ENCODE assay signal across 12 mouse cellular contexts in genomic region chr7:63940321-63940720, GRCm38 (mm10). TPM values are rescaled to one million over a fixed set of nuclear protein-coding genes. Genes with fewer than 3 reads are reported as not detected.
DNase-seq lines count a peak whose midpoint lies in the region; ATAC-seq lines count a peak whose summit lies in the region.
"Had no signal": no experiment of that assay in that cellular context is flagged by ENCODE, and none has a peak within 500 bp of the region (broad histone marks: within the 10 kb centered on the region; RNA-seq: fewer than 3 reads in every experiment).

No protein-coding gene starts in this region.

- H3K27me3 ChIP-seq in heart, embryonic 16.5 days (ENCODE audit: control insufficient read depth, insufficient read depth, low read length), result no peaks in the 10 kb centered on the region
- H3K27me3 ChIP-seq in neural tube, embryonic 13.5 days, result no peaks in the 10 kb centered on the region
- H3K27me3 ChIP-seq in hindbrain, embryonic 16.5 days (replicated peaks; ENCODE audit: control insufficient read depth, insufficient read depth, low read length), result no peaks in the 10 kb centered on the region
- H3K27me3 ChIP-seq in stomach, embryonic 15.5 days (replicated peaks), result no peaks in the 10 kb centered on the region

- WGBS in heart, embryonic 16.5 days, result 89% methylated on average over 5 of the region's 5 CpGs
- 94% methylated on average over 5 of the region's 5 CpGs for WGBS in neural tube, embryonic 13.5 days
- WGBS in hindbrain, embryonic 16.5 days, result 93% methylated on average over 5 of the region's 5 CpGs
- WGBS in stomach, embryonic 15.5 days, result 94% methylated on average over 5 of the region's 5 CpGs

- ATAC-seq in heart, embryonic 16.5 days (replicated peaks; ENCODE audit: extremely low read depth, insufficient read depth, low FRiP score), result no peak
- ATAC-seq in neural tube, embryonic 13.5 days (ENCODE audit: low read depth), result no peak
- ATAC-seq in hindbrain, embryonic 16.5 days, result no peak
- ATAC-seq in stomach, embryonic 15.5 days (ENCODE audit: insufficient read depth, low FRiP score, low read depth), result no peak

- no peak for DNase-seq in heart, adult 8-10 months (ENCODE audit: low spot score)
- no peak for DNase-seq in neural tube, embryonic 10.5 days (ENCODE audit: extremely low spot score, low spot score)
- DNase-seq in B cell, adult 2 months, result no peak
- DNase-seq in embryo, embryonic 10.5 days (ENCODE audit: low spot score), result no peak

- H3K4me2 ChIP-seq in heart, embryonic 16.5 days (ENCODE audit: low read depth, low read length), result no peak overlapping the region
- H3K4me2 ChIP-seq in neural tube, embryonic 13.5 days, result no peak overlapping the region
- H3K4me2 ChIP-seq in hindbrain, embryonic 16.5 days (ENCODE audit: low read length), result no peak overlapping the region
- no peak overlapping the region for H3K4me2 ChIP-seq in stomach, embryonic 15.5 days

- H3K36me3 ChIP-seq in heart, embryonic 16.5 days (ENCODE audit: control insufficient read depth, insufficient read depth), result no peaks in the 10 kb centered on the region
- H3K36me3 ChIP-seq in neural tube, embryonic 13.5 days, result no peaks in the 10 kb centered on the region
- H3K36me3 ChIP-seq in hindbrain, embryonic 16.5 days (ENCODE audit: control insufficient read depth, insufficient read depth, low read length), result no peaks in the 10 kb centered on the region
- H3K36me3 ChIP-seq in stomach, embryonic 15.5 days, result no peaks in the 10 kb centered on the region

- H3K9me3 ChIP-seq in heart, embryonic 16.5 days (replicated peaks; ENCODE audit: control insufficient read depth, low read length), result no peaks in the 10 kb centered on the region
- H3K9me3 ChIP-seq in neural tube, embryonic 13.5 days, result no peaks in the 10 kb centered on the region
- no peaks in the 10 kb centered on the region for H3K9me3 ChIP-seq in hindbrain, embryonic 16.5 days (ENCODE audit: control insufficient read depth, low read length)
- H3K9me3 ChIP-seq in stomach, embryonic 15.5 days, result no peaks in the 10 kb centered on the region

- H3K4me3 ChIP-seq in heart, embryonic 16.5 days (ENCODE audit: low read length), result no peak overlapping the region
- no peak overlapping the region for H3K4me3 ChIP-seq in neural tube, embryonic 13.5 days
- no peak overlapping the region for H3K4me3 ChIP-seq in hindbrain, embryonic 16.5 days (ENCODE audit: low read length)
- H3K4me3 ChIP-seq in stomach, embryonic 15.5 days (replicated peaks), result no peak overlapping the region

- peaks cover 10% of the 10 kb centered on the region for H3K4me1 ChIP-seq in heart, embryonic 16.5 days (ENCODE audit: control insufficient read depth, insufficient read depth, low read length)
- peaks cover 22% of the 10 kb centered on the region for H3K4me1 ChIP-seq in neural tube, embryonic 13.5 days (replicated peaks)
- peaks cover 10% of the 10 kb centered on the region for H3K4me1 ChIP-seq in hindbrain, embryonic 16.5 days (ENCODE audit: control insufficient read depth, insufficient read depth, low read depth, low read length)
- peaks cover 9% of the 10 kb centered on the region; the same call in 1 of the 2 replicates for H3K4me1 ChIP-seq in stomach, embryonic 15.5 days

- H3K9ac ChIP-seq in heart, embryonic 16.5 days (ENCODE audit: low read length), result no peak overlapping the region
- no peak overlapping the region for H3K9ac ChIP-seq in neural tube, embryonic 13.5 days
- H3K9ac ChIP-seq in hindbrain, embryonic 16.5 days (ENCODE audit: low read depth, low read length), result no peak overlapping the region
- H3K9ac ChIP-seq in stomach, embryonic 15.5 days, result no peak overlapping the region

- peak overlapping the region; percentile 100 for H3K27ac ChIP-seq in heart, embryonic 16.5 days (ENCODE audit: low read length)
- H3K27ac ChIP-seq in neural tube, embryonic 13.5 days (replicated peaks), result peak overlapping the region; percentile 98
- H3K27ac ChIP-seq in hindbrain, embryonic 16.5 days (ENCODE audit: low read depth, low read length), result peak overlapping the region; percentile 6; the same call in 1 of the 2 replicates
- H3K27ac ChIP-seq in stomach, embryonic 15.5 days, result peak overlapping the region; percentile 98

RNA-seq across cellular contexts. Expression of gene Klf13, which starts 1.6 kb away (rescaled TPM):
- 24.2 and 26.7 TPM in 2 replicates for polyA plus RNA-seq in heart, embryonic 16.5 days (2015; fragmentation: Nextera tagmentation; extraction: Ambion mirVana)
- total RNA-seq in heart, adult 8-10 months (2022), result 10 to 100 TPM; 39.6 to 53.1 (median 47.7) TPM
- 28.1 and 32.5 TPM in 2 replicates for polyA plus RNA-seq in neural tube, embryonic 13.5 days (2015; fragmentation: Nextera tagmentation; extraction: Ambion mirVana)
- 22.1 and 23.9 TPM in 2 replicates for polyA plus RNA-seq in hindbrain, embryonic 16.5 days (2015; fragmentation: Nextera tagmentation; extraction: Ambion mirVana)
- 31.0 and 32.3 TPM in 2 replicates for polyA plus RNA-seq in stomach, embryonic 15.5 days (2015; fragmentation: Nextera tagmentation; extraction: Ambion mirVana)

RNA-seq across cellular contexts. Expression of gene E030018B13Rik, which starts 23.7 kb away (rescaled TPM):
- 0.18 TPM in 1 of 2 replicates, not detected in the other for polyA plus RNA-seq in heart, embryonic 16.5 days (2015; fragmentation: Nextera tagmentation; extraction: Ambion mirVana)
- total RNA-seq in heart, adult 8-10 months (2022), result not detected
- polyA plus RNA-seq in neural tube, embryonic 13.5 days (2015; fragmentation: Nextera tagmentation; extraction: Ambion mirVana), result 0.20 TPM in 1 of 2 replicates, not detected in the other
- polyA plus RNA-seq in hindbrain, embryonic 16.5 days (2015; fragmentation: Nextera tagmentation; extraction: Ambion mirVana), result not detected in 2 replicates
- 0.17 TPM in 1 of 2 replicates, not detected in the other for polyA plus RNA-seq in stomach, embryonic 15.5 days (2015; fragmentation: Nextera tagmentation; extraction: Ambion mirVana)
- total RNA-seq: gastrocnemius, postnatal 14 days; left cerebral cortex, postnatal 14 days; neutrophil, adult 5-6 weeks had no signal
- polyA plus RNA-seq: cortical plate, adult 2 months had no signal

Comparison
In these comparisons a context has a peak if more than half of its experiments do, and no peak if none do; other contexts are left out.
1. H3K27ac ChIP-seq: peak in every context shown above with its lines; median percentile 100 in heart, embryonic 16.5 days; 98 in neural tube, embryonic 13.5 days; 98 in stomach, embryonic 15.5 days; 6 in hindbrain, embryonic 16.5 days.